Mouse (Mus musculus): ENCODE data around the gene Agpat2.

GRCm38 (mm10) chr2:26614903-26615302 lies 10.7 kb upstream of the Agpat2 start:
- TF ChIP-seq CTCF (IDR thresholded peaks at IDR 0.05; ENCODE audit: borderline replicate concordance, extremely low read depth, insufficient read depth, insufficient read length): no peak
- TF ChIP-seq POLR2A (IDR thresholded peaks at IDR 0.05; ENCODE audit: borderline replicate concordance, extremely low read depth, insufficient read depth, insufficient read length, poor library complexity, severe bottlenecking): no peak
